Mouse (Mus musculus): ENCODE measurements around the gene Ngb.

- TF ChIP-seq POLR2A (IDR thresholded peaks at IDR 0.05; ENCODE audit: borderline replicate concordance, insufficient read depth, low read length), result no peak
- TF ChIP-seq CTCF (IDR thresholded peaks at IDR 0.05; ENCODE audit: borderline replicate concordance, insufficient read depth, low read depth, low read length), result no peak
These were observed 30.4 kb upstream of the Ngb start for GRCm38 (mm10) chr12:87132784-87133183.

Data from cerebellum, adult 2 months (tissue).